Mouse (Mus musculus) CH12.LX (cell line): ENCODE measurements around the gene Olfr976. TPM values are rescaled to one million over a fixed set of nuclear protein-coding genes. Genes with fewer than 3 reads are reported as not detected.

Experiments used
- DNase-seq: peaks from one replicate; pipeline ENCODE4 v3.0.0-alpha.2; 2013; ENCODE audit errors: extremely low read depth
- H3K27ac ChIP-seq: 2 replicates; pipeline ENCODE4 v1.5.1; 2012; ENCODE audit warnings: low read depth, mild to moderate bottlenecking, control low read depth, moderate library complexity; ENCODE audit not compliant: insufficient read depth
- H3K27me3 ChIP-seq: replicated peaks from 2 replicates; pipeline ENCODE3; 2012; ENCODE audit warnings: inconsistent platforms
- H3K36me3 ChIP-seq, 2 experiments: replicated peaks in 1 of 2; 2 replicates each; pipeline versions ENCODE3 to v1.6.1; 2012; ENCODE audit warnings: inconsistent platforms in 1 of 2, low read length in 1 of 2, mild to moderate bottlenecking in 1 of 2, mixed read lengths in 1 of 2, moderate library complexity in 1 of 2; ENCODE audit not compliant: control insufficient read depth in 1 of 2, insufficient read depth in 1 of 2
- H3K4me1 ChIP-seq, 2 experiments: 2 replicates each; pipeline ENCODE4 v1.6.1; 2012; ENCODE audit warnings: inconsistent platforms in 1 of 2, moderate library complexity in 1 of 2; ENCODE audit not compliant: insufficient read depth in 2 of 2, control insufficient read depth in 1 of 2
- H3K4me2 ChIP-seq: 2 replicates; pipeline ENCODE4 v1.6.1; 2012; ENCODE audit warnings: low read depth, mild to moderate bottlenecking, control low read depth; ENCODE audit not compliant: poor library complexity, insufficient read depth, severe bottlenecking
- H3K4me3 ChIP-seq, 3 experiments: fragments of 150-350 bp in 1 of 3; sonication (generic) in 1 of 3; replicated peaks in 1 of 3; 2 replicates each; pipeline versions ENCODE3 to v1.5.1; 2011 to 2012; ENCODE audit warnings: low read depth in 2 of 3, low read length in 2 of 3, mild to moderate bottlenecking in 2 of 3, moderate library complexity in 2 of 3, control low read depth in 1 of 3, improper control_type of control experiment in 1 of 3, inconsistent platforms in 1 of 3, mixed read lengths in 1 of 3; ENCODE audit not compliant: poor library complexity in 1 of 3
- H3K79me2 ChIP-seq: replicated peaks from 2 replicates; pipeline ENCODE4 v1.6.1; 2012; ENCODE audit warnings: mild to moderate bottlenecking, moderate library complexity; ENCODE audit not compliant: control insufficient read depth, poor library complexity, insufficient read depth, severe bottlenecking; ENCODE audit errors: extremely low read depth
- H3K9ac ChIP-seq: 2 replicates; pipeline ENCODE4 v1.6.1; 2012; ENCODE audit warnings: low read depth, mild to moderate bottlenecking, control low read depth, moderate library complexity; ENCODE audit not compliant: insufficient read depth
- H3K9me3 ChIP-seq: replicated peaks from 2 replicates; pipeline ENCODE3; 2012; ENCODE audit warnings: low read length, inconsistent platforms, mixed read lengths
- EP300 ChIP-seq: IDR thresholded peaks from 2 replicates; pipeline ENCODE4 v1.6.1; 2011; ENCODE audit warnings: low read length, improper control_type of control experiment
- MAFK ChIP-seq: IDR thresholded peaks from 2 replicates; pipeline ENCODE4 v1.6.1; 2011; ENCODE audit warnings: low read length, improper control_type of control experiment; ENCODE audit not compliant: insufficient replicate concordance
- MAX ChIP-seq: IDR thresholded peaks from 2 replicates; pipeline ENCODE4 v1.6.1; 2011; ENCODE audit warnings: low read length, improper control_type of control experiment
- NELFE ChIP-seq: IDR thresholded peaks from 2 replicates; pipeline ENCODE4 v1.6.1; 2011; ENCODE audit warnings: low read depth, low read length, improper control_type of control experiment
- USF1 ChIP-seq: IDR thresholded peaks from 2 replicates; pipeline ENCODE4 v1.6.1; 2014; ENCODE audit warnings: low read depth, mild to moderate bottlenecking, inconsistent platforms, low read length, improper control_type of control experiment
- ZC3H11A ChIP-seq: IDR thresholded peaks from 2 replicates; pipeline ENCODE4 v1.6.1; 2012; ENCODE audit warnings: low read depth, mild to moderate bottlenecking, inconsistent platforms, low read length, improper control_type of control experiment
- dilution Hi-C: fragments of 300-500 bp; cut with MboI; formaldehyde crosslinking; loops from 2 replicates; pipeline ENCODE4 v1.14.3; 2020; ENCODE audit warnings: low sequenced_read_pairs; ENCODE audit not compliant: extremely low pct_unique_long_range_greater_than_20kb, extremely low pct_ligation_motif_present
- in situ Hi-C: fragments of 300-500 bp; cut with MboI; formaldehyde crosslinking; loops from 3 replicates; pipeline ENCODE4 v1.14.3; 2019; ENCODE audit warnings: low sequenced_read_pairs, low pct_ligation_motif_present, low pct_unique_long_range_greater_than_20kb, mixed read lengths
- polyA plus RNA-seq: library from polyadenylated mRNA; unstranded; fragments of >175 nt; gene quantifications from 2 replicates; pipeline ENCODE4 v1.2.1, GENCODE M21; 2012; ENCODE audit warnings: low read depth; ENCODE audit not compliant: insufficient read length
- total RNA-seq, 2 experiments: library from RNA; depleted of rRNA; stranded (reverse); fragments of 300-350 nt in 1 of 2; fragments of >200 nt in 1 of 2; gene quantifications; 2 replicates each; pipeline ENCODE4 v1.2.3; 2012 to 2014

Olfr976 gene
- total and polyA plus RNA-seq, 3 experiments = not detected

GRCm38 (mm10) chr9:39905106-39905505 is 55.8 kb downstream of the Olfr976 start:
- no peak overlapping the region for H3K27ac ChIP-seq
- no peaks in the 10 kb centered on the region for H3K27me3 ChIP-seq
- dilution Hi-C loops (no loop called here), in situ Hi-C loops (no loop called here)
- no peaks in the 10 kb centered on the region for H3K79me2 ChIP-seq
- H3K9me3 ChIP-seq = no peaks in the 10 kb centered on the region
- no peak overlapping the region for H3K4me2 ChIP-seq
- TF ChIP-seq MAX (no peak), EP300 (no peak), USF1 (no peak), MAFK (no peak), ZC3H11A (no peak), NELFE (no peak)
- no peaks in the 10 kb centered on the region for H3K36me3 ChIP-seq
- H3K4me3 ChIP-seq = no peak overlapping the region
- H3K4me1 ChIP-seq = peaks cover 0 to 16% of the 10 kb centered on the region in 2 experiments; a peak in 2 of 4 replicates
- no peak overlapping the region for H3K9ac ChIP-seq
- DNase-seq = peak; percentile 51

Other genes with a start within 250 kb of the Olfr976 start
Only the 20 nearest of the 22 such genes appear.
- gene Olfr150, start 230.2 kb downstream of the Olfr976 start, total RNA-seq (2012; rRNA removed) = not detected in 2 replicates
- gene Olfr150, start 230.2 kb downstream of the Olfr976 start, total RNA-seq (2014; rRNA removed) = not detected in 2 replicates
- gene Olfr150, start 230.2 kb downstream of the Olfr976 start, polyA plus RNA-seq = not detected in 2 replicates
- gene Olfr967, start 214.9 kb downstream of the Olfr976 start, total RNA-seq (2012; rRNA removed) = not detected in 2 replicates
- not detected in 2 replicates for gene Olfr967, start 214.9 kb downstream of the Olfr976 start, total RNA-seq (2014; rRNA removed)
- gene Olfr967, start 214.9 kb downstream of the Olfr976 start, polyA plus RNA-seq = not detected in 2 replicates
- not detected in 2 replicates for gene Olfr968, start 177.9 kb downstream of the Olfr976 start, total RNA-seq (2012; rRNA removed)
- not detected in 2 replicates for gene Olfr968, start 177.9 kb downstream of the Olfr976 start, total RNA-seq (2014; rRNA removed)
- not detected in 2 replicates for gene Olfr968, start 177.9 kb downstream of the Olfr976 start, polyA plus RNA-seq
- not detected in 2 replicates for gene Olfr969, start 170.2 kb downstream of the Olfr976 start, total RNA-seq (2012; rRNA removed)
- not detected in 2 replicates for gene Olfr969, start 170.2 kb downstream of the Olfr976 start, total RNA-seq (2014; rRNA removed)
- not detected in 2 replicates for gene Olfr969, start 170.2 kb downstream of the Olfr976 start, polyA plus RNA-seq
- gene Olfr970, start 152.3 kb downstream of the Olfr976 start, total RNA-seq (2012; rRNA removed) = not detected in 2 replicates
- not detected in 2 replicates for gene Olfr970, start 152.3 kb downstream of the Olfr976 start, total RNA-seq (2014; rRNA removed)
- gene Olfr970, start 152.3 kb downstream of the Olfr976 start, polyA plus RNA-seq = not detected in 2 replicates
- gene Olfr971, start 124.3 kb downstream of the Olfr976 start, total RNA-seq (2012; rRNA removed) = not detected in 2 replicates
- gene Olfr971, start 124.3 kb downstream of the Olfr976 start, total RNA-seq (2014; rRNA removed) = not detected in 2 replicates
- gene Olfr971, start 124.3 kb downstream of the Olfr976 start, polyA plus RNA-seq = not detected in 2 replicates
- gene Olfr972, start 94.7 kb downstream of the Olfr976 start, total RNA-seq (2012; rRNA removed) = not detected in 2 replicates
- gene Olfr972, start 94.7 kb downstream of the Olfr976 start, total RNA-seq (2014; rRNA removed) = not detected in 2 replicates
- not detected in 2 replicates for gene Olfr972, start 94.7 kb downstream of the Olfr976 start, polyA plus RNA-seq
- gene Olfr229, start 53.8 kb downstream of the Olfr976 start, total RNA-seq (2012; rRNA removed) = not detected in 2 replicates
- gene Olfr229, start 53.8 kb downstream of the Olfr976 start, total RNA-seq (2014; rRNA removed) = not detected in 2 replicates
- not detected in 2 replicates for gene Olfr229, start 53.8 kb downstream of the Olfr976 start, polyA plus RNA-seq
- not detected in 2 replicates for gene Olfr974, start 23.6 kb downstream of the Olfr976 start, total RNA-seq (2012; rRNA removed)
- not detected in 2 replicates for gene Olfr974, start 23.6 kb downstream of the Olfr976 start, total RNA-seq (2014; rRNA removed)
- gene Olfr974, start 23.6 kb downstream of the Olfr976 start, polyA plus RNA-seq = not detected in 2 replicates
- gene Olfr975, start 9.1 kb downstream of the Olfr976 start, total RNA-seq (2012; rRNA removed) = not detected in 2 replicates
- not detected in 2 replicates for gene Olfr975, start 9.1 kb downstream of the Olfr976 start, total RNA-seq (2014; rRNA removed)
- gene Olfr975, start 9.1 kb downstream of the Olfr976 start, polyA plus RNA-seq = not detected in 2 replicates
- not detected in 2 replicates for gene Olfr978, start 31.0 kb upstream of the Olfr976 start, total RNA-seq (2012; rRNA removed)
- not detected in 2 replicates for gene Olfr978, start 31.0 kb upstream of the Olfr976 start, total RNA-seq (2014; rRNA removed)
- gene Olfr978, start 31.0 kb upstream of the Olfr976 start, polyA plus RNA-seq = not detected in 2 replicates
- gene Olfr979, start 42.3 kb upstream of the Olfr976 start, total RNA-seq (2012; rRNA removed) = not detected in 2 replicates
- gene Olfr979, start 42.3 kb upstream of the Olfr976 start, total RNA-seq (2014; rRNA removed) = not detected in 2 replicates
- gene Olfr979, start 42.3 kb upstream of the Olfr976 start, polyA plus RNA-seq = not detected in 2 replicates
- gene Olfr980, start 48.4 kb upstream of the Olfr976 start, total RNA-seq (2012; rRNA removed) = not detected in 2 replicates
- not detected in 2 replicates for gene Olfr980, start 48.4 kb upstream of the Olfr976 start, total RNA-seq (2014; rRNA removed)
- gene Olfr980, start 48.4 kb upstream of the Olfr976 start, polyA plus RNA-seq = not detected in 2 replicates
- not detected in 2 replicates for gene Olfr981, start 60.3 kb upstream of the Olfr976 start, total RNA-seq (2012; rRNA removed)
- gene Olfr981, start 60.3 kb upstream of the Olfr976 start, total RNA-seq (2014; rRNA removed) = not detected in 2 replicates
- gene Olfr981, start 60.3 kb upstream of the Olfr976 start, polyA plus RNA-seq = not detected in 2 replicates
- not detected in 2 replicates for gene Olfr982, start 112.7 kb upstream of the Olfr976 start, total RNA-seq (2012; rRNA removed)
- gene Olfr982, start 112.7 kb upstream of the Olfr976 start, total RNA-seq (2014; rRNA removed) = not detected in 2 replicates
- gene Olfr982, start 112.7 kb upstream of the Olfr976 start, polyA plus RNA-seq = 0.09 TPM in 1 of 2 replicates, not detected in the other
- gene Olfr983, start 132.5 kb upstream of the Olfr976 start, total RNA-seq (2012; rRNA removed) = not detected in 2 replicates
- gene Olfr983, start 132.5 kb upstream of the Olfr976 start, total RNA-seq (2014; rRNA removed) = not detected in 2 replicates
- not detected in 2 replicates for gene Olfr983, start 132.5 kb upstream of the Olfr976 start, polyA plus RNA-seq
- gene Olfr984, start 153.1 kb upstream of the Olfr976 start, total RNA-seq (2012; rRNA removed) = not detected in 2 replicates
- gene Olfr984, start 153.1 kb upstream of the Olfr976 start, total RNA-seq (2014; rRNA removed) = not detected in 2 replicates
- not detected in 2 replicates for gene Olfr984, start 153.1 kb upstream of the Olfr976 start, polyA plus RNA-seq
- gene Olfr985, start 169.1 kb upstream of the Olfr976 start, total RNA-seq (2012; rRNA removed) = not detected in 2 replicates
- gene Olfr985, start 169.1 kb upstream of the Olfr976 start, total RNA-seq (2014; rRNA removed) = not detected in 2 replicates
- not detected in 2 replicates for gene Olfr985, start 169.1 kb upstream of the Olfr976 start, polyA plus RNA-seq
- gene Tmem225, start 187.0 kb upstream of the Olfr976 start, total RNA-seq (2012; rRNA removed) = not detected in 2 replicates
- not detected in 2 replicates for gene Tmem225, start 187.0 kb upstream of the Olfr976 start, total RNA-seq (2014; rRNA removed)
- not detected in 2 replicates for gene Tmem225, start 187.0 kb upstream of the Olfr976 start, polyA plus RNA-seq
- gene Olfr986, start 219.8 kb upstream of the Olfr976 start, total RNA-seq (2012; rRNA removed) = 0.04 and 0.08 TPM in 2 replicates
- gene Olfr986, start 219.8 kb upstream of the Olfr976 start, total RNA-seq (2014; rRNA removed) = not detected in 2 replicates
- gene Olfr986, start 219.8 kb upstream of the Olfr976 start, polyA plus RNA-seq = 0.08 TPM in 1 of 2 replicates, not detected in the other